Mouse (Mus musculus) heart, postnatal 0 days (tissue): ENCODE data around the gene Map3k7cl.

ENCODE experiments used
- CTCF ChIP-seq: IDR thresholded peaks from 2 replicates; pipeline ENCODE4 v1.5.1; 2016; ENCODE audit warnings: antibody characterized with exemption, control low read depth, low read depth
- EP300 ChIP-seq: IDR thresholded peaks from 2 replicates; pipeline ENCODE4 v1.6.1; 2016; ENCODE audit warnings: antibody characterized with exemption, low read depth

GRCm38 (mm10) chr16:87624937-87625336 lies 71.8 kb downstream of the Map3k7cl start:
- TF ChIP-seq CTCF: no peak
- no peak for TF ChIP-seq EP300
